Mouse (Mus musculus): ENCODE measurements around the gene Gpr161.

Gpr161 gene

GRCm38 (mm10) chr1:165316361-165316760, 20.8 kb downstream of the Gpr161 start:
- in situ Hi-C loops (cut with MboI, MseI), result no loop called here

GRCm38 (mm10) chr1:165320141-165320934, 24.7 kb downstream of the Gpr161 start:
- in situ Hi-C loops (cut with MboI, MseI), result loop anchor here in 1 of 2 experiments (10.0 kb wide), 1 partner anchor 406 kb away; no protein-coding TSS in a partner anchor

GRCm38 (mm10) chr1:165321393-165321861, 25.8 kb downstream of the Gpr161 start:
- in situ Hi-C loops (cut with MboI, MseI), result loop anchor here in 1 of 2 experiments (10.0 kb wide), 1 partner anchor 407 kb away; no protein-coding TSS in a partner anchor

GRCm38 (mm10) chr1:165321891-165322290, 26.3 kb downstream of the Gpr161 start:
- in situ Hi-C loops (cut with MboI, MseI), result loop anchor here in 1 of 2 experiments (10.0 kb wide), 1 partner anchor 407 kb away; no protein-coding TSS in a partner anchor

GRCm38 (mm10) chr1:165322934-165323333, 27.3 kb downstream of the Gpr161 start:
- in situ Hi-C loops (cut with MboI, MseI), result loop anchor here in 1 of 2 experiments (10.0 kb wide), 1 partner anchor 408 kb away; no protein-coding TSS in a partner anchor

GRCm38 (mm10) chr1:165327370-165327769, 31.8 kb downstream of the Gpr161 start:
- in situ Hi-C loops (cut with MboI, MseI), result loop anchor here in 1 of 2 experiments (10.0 kb wide), 1 partner anchor 413 kb away; no protein-coding TSS in a partner anchor

GRCm38 (mm10) chr1:165327831-165328230, 32.2 kb downstream of the Gpr161 start:
- in situ Hi-C loops (cut with MboI, MseI), result loop anchor here in 1 of 2 experiments (10.0 kb wide), 1 partner anchor 413 kb away; no protein-coding TSS in a partner anchor

- in situ Hi-C loops (cut with MboI, MseI), result loop anchor here in 1 of 2 experiments (10.0 kb wide), 1 partner anchor 414 kb away; no protein-coding TSS in a partner anchor
Observed at GRCm38 (mm10) chr1:165328384-165329289, 33.0 kb downstream of the Gpr161 start.

GRCm38 (mm10) chr1:165330859-165331258, 35.3 kb downstream of the Gpr161 start:
- in situ Hi-C loops (cut with MboI, MseI), result no loop called here

- in situ Hi-C loops (cut with MboI, MseI), result no loop called here
Observed at GRCm38 (mm10) chr1:165332797-165333196, 37.2 kb downstream of the Gpr161 start.

GRCm38 (mm10) chr1:165342126-165342525, 46.5 kb downstream of the Gpr161 start:
- in situ Hi-C loops (cut with MboI, MseI), result no loop called here

- in situ Hi-C loops (cut with MboI, MseI), result no loop called here
Observed at GRCm38 (mm10) chr1:165344453-165344852, 48.9 kb downstream of the Gpr161 start.

GRCm38 (mm10) chr1:165348627-165349026, 53.0 kb downstream of the Gpr161 start:
- in situ Hi-C loops (cut with MboI, MseI), result no loop called here

GRCm38 (mm10) chr1:165356347-165356746, 60.8 kb downstream of the Gpr161 start:
- in situ Hi-C loops (cut with MboI, MseI), result no loop called here

- in situ Hi-C loops (cut with MboI, MseI), result no loop called here
Observed at GRCm38 (mm10) chr1:165363271-165363670, 67.7 kb downstream of the Gpr161 start.

- in situ Hi-C loops (cut with MboI, MseI), result no loop called here
Observed at GRCm38 (mm10) chr1:165365057-165365456, 69.5 kb downstream of the Gpr161 start.

GRCm38 (mm10) chr1:165370990-165371389, 75.4 kb downstream of the Gpr161 start:
- in situ Hi-C loops (cut with MboI, MseI), result no loop called here

- in situ Hi-C loops (cut with MboI, MseI), result no loop called here
Observed at GRCm38 (mm10) chr1:165373839-165374238, 78.2 kb downstream of the Gpr161 start.
